Comparison of ENCODE assay signal across 19 mouse cellular contexts in the genomic region with DNA sequence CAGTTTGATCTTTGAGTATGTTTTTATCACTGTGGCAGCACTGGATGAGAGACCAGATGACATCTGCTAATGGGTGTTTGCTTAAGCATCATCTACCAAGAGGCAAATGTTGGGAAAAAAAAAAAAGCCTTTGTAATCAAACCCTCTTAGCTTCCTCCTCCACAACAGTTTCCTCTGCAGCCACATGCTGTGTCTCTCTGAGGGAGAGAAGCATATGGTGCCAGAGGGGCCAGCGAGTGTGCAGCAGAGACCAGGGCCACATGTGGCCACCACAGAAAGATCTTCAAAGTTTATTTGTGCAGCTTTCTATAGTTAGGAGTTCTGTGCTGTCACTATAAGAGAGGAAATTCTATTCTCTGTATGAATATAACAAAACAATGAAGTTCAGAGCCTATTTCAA.
A peak's percentile ranks its signal among the peaks of the same experiment; 100 is the strongest.
DNase-seq lines count a peak whose midpoint lies in the region; ATAC-seq lines count a peak whose summit lies in the region.
"Had no signal": no experiment of that assay in that cellular context is flagged by ENCODE, and none has a peak within 500 bp of the region (broad histone marks: within the 10 kb centered on the region; RNA-seq: fewer than 3 reads in every experiment).

No protein-coding gene starts in this region.

- no peak overlapping the region for H3K9ac ChIP-seq in hindbrain, embryonic 13.5 days
- no peak overlapping the region for H3K9ac ChIP-seq in neural tube, embryonic 11.5 days (ENCODE audit: low read length)
- no peak overlapping the region for H3K9ac ChIP-seq in neural tube, embryonic 15.5 days (replicated peaks)
- H3K9ac ChIP-seq: embryonic facial prominence, embryonic 13.5 days; heart, embryonic 12.5 days; liver, embryonic 12.5 days; lung, embryonic 15.5 days had no signal

- no peaks in the 10 kb centered on the region for H3K4me1 ChIP-seq in hindbrain, embryonic 10.5 days (replicated peaks)
- no peaks in the 10 kb centered on the region for H3K4me1 ChIP-seq in hindbrain, embryonic 13.5 days (replicated peaks)
- H3K4me1 ChIP-seq in neural tube, embryonic 11.5 days (ENCODE audit: control insufficient read depth, insufficient read depth, low read length), result no peaks in the 10 kb centered on the region
- H3K4me1 ChIP-seq in neural tube, embryonic 15.5 days, result no peaks in the 10 kb centered on the region
- H3K4me1 ChIP-seq: heart, embryonic 12.5 days; limb, embryonic 10.5 days; liver, embryonic 12.5 days; lung, embryonic 15.5 days had no signal

- H3K4me2 ChIP-seq in hindbrain, embryonic 13.5 days, result no peak overlapping the region
- no peak overlapping the region for H3K4me2 ChIP-seq in neural tube, embryonic 11.5 days (ENCODE audit: low read depth)
- H3K4me2 ChIP-seq in neural tube, embryonic 15.5 days, result no peak overlapping the region
- H3K4me2 ChIP-seq: embryonic facial prominence, embryonic 13.5 days; heart, embryonic 12.5 days; liver, embryonic 12.5 days; lung, embryonic 15.5 days had no signal

- H3K9me3 ChIP-seq in hindbrain, embryonic 10.5 days, result peaks cover 4% of the 10 kb centered on the region; the same call in 1 of the 2 replicates
- H3K9me3 ChIP-seq in hindbrain, embryonic 13.5 days, result peaks cover 4% of the 10 kb centered on the region; the same call in 1 of the 2 replicates
- H3K9me3 ChIP-seq in neural tube, embryonic 11.5 days (ENCODE audit: control insufficient read depth, low read length), result no peaks in the 10 kb centered on the region
- H3K9me3 ChIP-seq in neural tube, embryonic 15.5 days (replicated peaks), result no peaks in the 10 kb centered on the region
- H3K9me3 ChIP-seq: embryonic facial prominence, embryonic 13.5 days; heart, embryonic 12.5 days; limb, embryonic 10.5 days; liver, embryonic 12.5 days; lung, embryonic 15.5 days had no signal

- no peak overlapping the region for H3K4me3 ChIP-seq in hindbrain, embryonic 10.5 days
- no peak overlapping the region for H3K4me3 ChIP-seq in hindbrain, embryonic 13.5 days
- H3K4me3 ChIP-seq in neural tube, embryonic 11.5 days (ENCODE audit: low read depth, low read length), result no peak overlapping the region
- no peak overlapping the region for H3K4me3 ChIP-seq in neural tube, embryonic 15.5 days (replicated peaks)
- H3K4me3 ChIP-seq: embryonic facial prominence, embryonic 13.5 days; heart, embryonic 12.5 days; limb, embryonic 10.5 days; liver, embryonic 12.5 days; lung, embryonic 15.5 days had no signal

- no peak overlapping the region for H3K27ac ChIP-seq in hindbrain, embryonic 10.5 days
- H3K27ac ChIP-seq in hindbrain, embryonic 13.5 days, result no peak overlapping the region
- H3K27ac ChIP-seq in neural tube, embryonic 11.5 days (ENCODE audit: low read depth, low read length), result no peak overlapping the region
- no peak overlapping the region for H3K27ac ChIP-seq in neural tube, embryonic 15.5 days (replicated peaks)
- H3K27ac ChIP-seq: embryonic facial prominence, embryonic 13.5 days; kidney, postnatal 0 days; limb, embryonic 10.5 days; liver, embryonic 12.5 days; lung, embryonic 15.5 days had no signal

- no peak for ATAC-seq in hindbrain, embryonic 13.5 days (ENCODE audit: low FRiP score)
- ATAC-seq in neural tube, embryonic 11.5 days (ENCODE audit: insufficient read depth, low FRiP score, low TSS enrichment), result no peak
- ATAC-seq in neural tube, embryonic 15.5 days (ENCODE audit: low FRiP score), result no peak
- ATAC-seq: CD4-positive, CD25-positive, alpha-beta regulatory T cell, adult 4 months; liver, embryonic 12.5 days had no signal

- H3K36me3 ChIP-seq in hindbrain, embryonic 10.5 days, result no peaks in the 10 kb centered on the region
- H3K36me3 ChIP-seq in hindbrain, embryonic 13.5 days, result no peaks in the 10 kb centered on the region
- H3K36me3 ChIP-seq in neural tube, embryonic 11.5 days (ENCODE audit: control insufficient read depth, insufficient read depth, low read length), result no peaks in the 10 kb centered on the region
- H3K36me3 ChIP-seq in neural tube, embryonic 15.5 days, result no peaks in the 10 kb centered on the region
- H3K36me3 ChIP-seq: embryonic facial prominence, embryonic 13.5 days; heart, embryonic 12.5 days; limb, embryonic 10.5 days; liver, embryonic 12.5 days; lung, embryonic 15.5 days had no signal

- WGBS in hindbrain, embryonic 10.5 days, result 45% methylated on average over 1 of the region's 1 CpGs
- WGBS in hindbrain, embryonic 13.5 days, result 53% methylated on average over 1 of the region's 1 CpGs
- WGBS in neural tube, embryonic 11.5 days, result 37% methylated on average over 1 of the region's 1 CpGs
- WGBS in neural tube, embryonic 15.5 days, result 69% methylated on average over 1 of the region's 1 CpGs

- peak; percentile 39 for DNase-seq in hindbrain, embryonic 10.5 days (ENCODE audit: low spot score)
- DNase-seq in neural tube, embryonic 11.5 days (ENCODE audit: low spot score), result peak; percentile 21
- DNase-seq in embryo, embryonic 11 days, result peak; percentile 39
- DNase-seq in mesoderm, embryonic 11.5 days (ENCODE audit: low read depth, low spot score), result peak; percentile 28
- no peak for DNase-seq in cerebellum, adult 8-10 months
- DNase-seq: adrenal gland, postnatal 10 days; cerebellum, postnatal 10 days; gastrocnemius, postnatal 10 days; heart, postnatal 4 days; retina, postnatal 1 day had no signal

- H3K27me3 ChIP-seq in hindbrain, embryonic 10.5 days (ENCODE audit: insufficient read depth, poor library complexity, severe bottlenecking), result no peaks in the 10 kb centered on the region
- no peaks in the 10 kb centered on the region for H3K27me3 ChIP-seq in hindbrain, embryonic 13.5 days
- H3K27me3 ChIP-seq in neural tube, embryonic 11.5 days (ENCODE audit: control insufficient read depth, insufficient read depth, low read length), result no peaks in the 10 kb centered on the region
- H3K27me3 ChIP-seq in neural tube, embryonic 15.5 days (replicated peaks), result no peaks in the 10 kb centered on the region
- H3K27me3 ChIP-seq: embryonic facial prominence, embryonic 13.5 days; heart, embryonic 12.5 days; liver, embryonic 12.5 days; lung, embryonic 15.5 days had no signal
